In the genomic region with DNA sequence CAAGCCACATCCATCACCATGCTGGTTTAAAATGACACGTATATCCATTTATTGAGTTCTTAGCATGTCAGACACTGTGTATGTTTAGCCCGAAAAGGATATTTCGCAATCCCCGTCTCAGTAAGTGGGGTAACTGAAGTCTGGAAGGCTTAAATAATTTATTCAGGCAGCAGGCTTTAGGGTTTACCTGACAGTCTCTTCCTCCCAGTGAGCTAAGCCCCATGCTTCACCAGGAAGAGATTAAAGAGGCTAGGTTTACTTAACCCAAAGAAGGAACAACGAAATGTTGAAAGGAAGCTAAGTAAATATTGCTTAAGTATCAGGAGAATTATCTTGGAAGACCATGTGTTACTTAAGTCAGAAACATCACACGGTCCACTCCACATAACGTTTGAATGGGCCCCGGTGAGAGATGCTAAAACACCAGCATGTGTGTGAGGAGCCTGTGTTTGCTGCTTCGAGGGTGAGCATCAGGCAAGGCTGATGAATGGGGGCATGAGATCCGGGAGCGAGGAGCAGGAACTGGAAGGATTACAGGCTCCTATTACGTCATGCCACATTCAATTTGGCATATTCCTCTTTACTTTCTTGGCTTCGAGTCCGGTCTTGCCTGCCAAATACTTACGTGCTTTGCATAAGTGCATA, we compare ENCODE assay signal across 9 mouse cellular contexts.
DNase-seq lines count a peak whose midpoint lies in the region; ATAC-seq and TF ChIP-seq lines count a peak whose summit lies in the region.
"Had no signal": no experiment of that assay in that cellular context is flagged by ENCODE, and none has a peak within 500 bp of the region (broad histone marks: within the 10 kb centered on the region; RNA-seq: fewer than 3 reads in every experiment).

No protein-coding gene starts in this region.

- H3K9me3 ChIP-seq in heart, embryonic 10.5 days: no peaks in the 10 kb centered on the region
- no peaks in the 10 kb centered on the region for H3K9me3 ChIP-seq in megakaryocyte, embryonic 14.5 days

- TF ChIP-seq EP300 in heart, adult 2 months (IDR thresholded peaks at IDR 0.05; ENCODE audit: insufficient read depth, low read depth, low read length): no peak

- H3K27ac ChIP-seq in heart, embryonic 10.5 days: no peak overlapping the region
- H3K27ac ChIP-seq in heart, adult 2 months: no peak overlapping the region

- H3K4me1 ChIP-seq in heart, embryonic 10.5 days: no peaks in the 10 kb centered on the region
- H3K4me1 ChIP-seq in heart, adult 2 months (ENCODE audit: control insufficient read depth, insufficient read depth, low read length): no peaks in the 10 kb centered on the region
- H3K4me1 ChIP-seq in megakaryocyte, embryonic 14.5 days: peaks cover 11% of the 10 kb centered on the region; the same call in 1 of the 2 replicates

- no peak for TF ChIP-seq CTCF in heart, adult 2 months (IDR thresholded peaks at IDR 0.05)

- no peaks in the 10 kb centered on the region for H3K79me2 ChIP-seq in heart, adult 2 months (replicated peaks; ENCODE audit: control insufficient read depth, insufficient read depth, low read length)

- H3K27me3 ChIP-seq in heart, embryonic 10.5 days (ENCODE audit: insufficient read depth, poor library complexity, severe bottlenecking): no peaks in the 10 kb centered on the region
- no peaks in the 10 kb centered on the region for H3K27me3 ChIP-seq in heart, adult 2 months (ENCODE audit: control insufficient read depth, insufficient read depth, low read length)
- no peaks in the 10 kb centered on the region for H3K27me3 ChIP-seq in megakaryocyte, embryonic 14.5 days (replicated peaks)

- ATAC-seq in granulocyte monocyte progenitor cell, adult 5-6 weeks (replicated peaks; ENCODE audit: poor library complexity, severe bottlenecking): peak; percentile 66

- WGBS in heart, embryonic 10.5 days: 28% methylated on average over 15 of the region's 15 CpGs
- 21% methylated on average over 15 of the region's 15 CpGs for WGBS in heart, adult 2 months

- no peak overlapping the region for H3K9ac ChIP-seq in heart, adult 2 months (ENCODE audit: low read depth, low read length)

- H3K36me3 ChIP-seq in heart, embryonic 10.5 days: no peaks in the 10 kb centered on the region
- H3K36me3 ChIP-seq in heart, adult 2 months (ENCODE audit: control insufficient read depth, insufficient read depth, low read length): no peaks in the 10 kb centered on the region
- H3K36me3 ChIP-seq in megakaryocyte, embryonic 14.5 days (replicated peaks; ENCODE audit: low read length): no peaks in the 10 kb centered on the region

- DNase-seq in heart, embryonic 10.5 days (ENCODE audit: low spot score): no peak
- DNase-seq in heart, adult 2 months: no peak
- peak; percentile 33 for DNase-seq in 416B (ENCODE audit: low read depth)
- no peak for DNase-seq in ovary, adult 18-20 months (ENCODE audit: low spot score)
- no peak for DNase-seq in cerebellum, postnatal 25 days
- no peak for DNase-seq in gastrocnemius, postnatal 25 days

- intact Hi-C loops in heart, adult 2 months (cut with DNase I): loop anchor here (5.0 kb wide), 1 partner anchor 1050 kb away; no protein-coding TSS in a partner anchor

- H3K4me3 ChIP-seq in heart, embryonic 10.5 days: peak overlapping the region; percentile 49
- no peak overlapping the region for H3K4me3 ChIP-seq in heart, adult 2 months
- peak overlapping the region; percentile 71 for H3K4me3 ChIP-seq in megakaryocyte, embryonic 14.5 days (replicated peaks)
- H3K4me3 ChIP-seq: myocyte had no signal

- TF ChIP-seq POLR2A in heart, adult 2 months (IDR thresholded peaks at IDR 0.05; ENCODE audit: insufficient read depth, low read depth, low read length): no peak
